15 mouse cellular contexts compared by ENCODE assay signal in genomic region chr10:31555433-31555960, GRCm38 (mm10).
"Had no signal": no experiment of that assay in that cellular context is flagged by ENCODE, and none has a peak within 500 bp of the region (broad histone marks: within the 10 kb centered on the region; RNA-seq: fewer than 3 reads in every experiment).

No protein-coding gene starts in this region.

- H3K27ac ChIP-seq: midbrain, embryonic 10.5 days; midbrain, embryonic 12.5 days; neural tube, embryonic 12.5 days; stomach, embryonic 15.5 days had no signal

- DNase-seq: lung, adult 18-20 months; lung, embryonic 14.5 days; lung, postnatal 10 days; lung, postnatal 4 days; midbrain, embryonic 14.5 days; right cerebral cortex, postnatal 14 days; thymus, adult 18-20 months; thymus, postnatal 14 days; thymus, postnatal 36 days had no signal

- H3K36me3 ChIP-seq: midbrain, embryonic 10.5 days; midbrain, embryonic 12.5 days; neural tube, embryonic 12.5 days; stomach, embryonic 15.5 days had no signal

- H3K9ac ChIP-seq: lung, embryonic 14.5 days; midbrain, embryonic 12.5 days; neural tube, embryonic 12.5 days; stomach, embryonic 15.5 days had no signal

- H3K4me1 ChIP-seq: megakaryocyte, embryonic 14.5 days; midbrain, embryonic 10.5 days; midbrain, embryonic 12.5 days; neural tube, embryonic 12.5 days; stomach, embryonic 15.5 days had no signal

- H3K4me3 ChIP-seq: megakaryocyte, embryonic 14.5 days; midbrain, embryonic 10.5 days; midbrain, embryonic 12.5 days; neural tube, embryonic 12.5 days; stomach, embryonic 15.5 days had no signal

- H3K4me2 ChIP-seq: lung, embryonic 14.5 days; midbrain, embryonic 12.5 days; neural tube, embryonic 12.5 days; stomach, embryonic 15.5 days had no signal

- H3K27me3 ChIP-seq: megakaryocyte, embryonic 14.5 days; midbrain, embryonic 12.5 days; neural tube, embryonic 12.5 days; stomach, embryonic 15.5 days had no signal

- H3K9me3 ChIP-seq: megakaryocyte, embryonic 14.5 days; midbrain, embryonic 10.5 days; midbrain, embryonic 12.5 days; neural tube, embryonic 12.5 days; stomach, embryonic 15.5 days had no signal

- ATAC-seq: midbrain, embryonic 16.5 days had no signal
